Mouse (Mus musculus) embryonic fibroblast, embryonic 13.5 days (primary cell): ENCODE measurements at regions not wholly inside any gene's neighbourhood (a gene's known extent, or its start where the extent isn't known, plus 50 kb on each side); places are given as distances from the start of the nearest gene placed in this dataset.

Source experiments
- CTCF ChIP-seq: IDR thresholded peaks from 2 replicates; pipeline ENCODE4 v1.5.1; 2011; ENCODE audit warnings: mild to moderate bottlenecking, control low read depth, low read length, moderate library complexity, borderline replicate concordance; ENCODE audit not compliant: insufficient read depth
- POLR2A ChIP-seq: IDR thresholded peaks from 2 replicates; pipeline ENCODE4 v1.6.1; 2011; ENCODE audit warnings: low read depth, mild to moderate bottlenecking, control low read depth, low read length, moderate library complexity

- no peak for TF ChIP-seq CTCF
- no peak for TF ChIP-seq POLR2A
Observed at GRCm38 (mm10) chr10:110617004-110617403, 128.2 kb upstream of the E2f7 start.
